Mouse (Mus musculus): ENCODE data around the gene Hist2h2aa1. TPM values are rescaled to one million over a fixed set of nuclear protein-coding genes. Genes with fewer than 3 reads are reported as not detected.
"Not testable (repeated sequence)": the region's sequence is repeated elsewhere in the genome, so short reads cannot be mapped to it uniquely, and the experiment has no call there.

The Hist2h2aa1 gene
- total RNA-seq, 4 experiments from 2014 or later: 14.1 to 18.6 (median 17.5) TPM

GRCm38 (mm10) chr3:96254683-96255355 lies 9.5 kb downstream of the Hist2h2aa1 start:
- no peak for DNase-seq

- DNase-seq: no peak
Observed at GRCm38 (mm10) chr3:96255926-96256593, 10.8 kb downstream of the Hist2h2aa1 start.

GRCm38 (mm10) chr3:96257190-96257589 lies 11.9 kb downstream of the Hist2h2aa1 start:
- DNase-seq: no peak

- no peak for DNase-seq
Observed at GRCm38 (mm10) chr3:96260220-96260619, 14.9 kb downstream of the Hist2h2aa1 start.

- DNase-seq: no peak
Observed at GRCm38 (mm10) chr3:96261623-96262022, 16.3 kb downstream of the Hist2h2aa1 start.

GRCm38 (mm10) chr3:96262216-96262875 lies 17.0 kb downstream of the Hist2h2aa1 start:
- peak; percentile 89 for DNase-seq

- peak; percentile 93 for DNase-seq
Observed at GRCm38 (mm10) chr3:96262979-96263550, 17.8 kb downstream of the Hist2h2aa1 start, which contains the start of gene Hist2h4. Gene Hist2h4, minus strand, starts transcription at chr3:96263311.

- no peak for DNase-seq
Observed at GRCm38 (mm10) chr3:96263558-96264403, 18.5 kb downstream of the Hist2h2aa1 start.

- no peak for DNase-seq
Observed at GRCm38 (mm10) chr3:96264404-96264949, 19.2 kb downstream of the Hist2h2aa1 start.

- no peak for DNase-seq
Observed at GRCm38 (mm10) chr3:96266132-96266710, 20.9 kb downstream of the Hist2h2aa1 start.

GRCm38 (mm10) chr3:96267541-96267940 lies 22.2 kb downstream of the Hist2h2aa1 start:
- DNase-seq: no peak

GRCm38 (mm10) chr3:96268051-96268775 lies 22.9 kb downstream of the Hist2h2aa1 start, which contains the start of gene Hist2h3b:
Gene Hist2h3b, plus strand, starts transcription at chr3:96268654.
- peak; percentile 74 for DNase-seq

- DNase-seq: not testable (repeated sequence)
Observed at GRCm38 (mm10) chr3:96268776-96269378, 23.6 kb downstream of the Hist2h2aa1 start.

GRCm38 (mm10) chr3:96269511-96270474 lies 24.5 kb downstream of the Hist2h2aa1 start, which contains the start of gene Hist2h2bb:
Gene Hist2h2bb, plus strand, starts transcription at chr3:96269752.
- DNase-seq: peak; percentile 93

GRCm38 (mm10) chr3:96273591-96274465 lies 28.5 kb downstream of the Hist2h2aa1 start:
- DNase-seq: no peak

- DNase-seq: no peak
Observed at GRCm38 (mm10) chr3:96277428-96277799, 32.1 kb downstream of the Hist2h2aa1 start.

- DNase-seq: peak; percentile 86
Observed at GRCm38 (mm10) chr3:96277800-96278624, 32.7 kb downstream of the Hist2h2aa1 start.

All from adrenal gland, adult 8-10 months (tissue).